Mouse (Mus musculus) urinary bladder, adult 18-20 months (tissue): ENCODE results near the gene Vwa8.

Source experiments
- DNase-seq, 2 experiments: peaks; one replicate each; pipeline ENCODE4 v3.0.0; 2022; ENCODE audit warnings: low spot score in 2 of 2, mixed read lengths in 2 of 2

Vwa8 gene

GRCm38 (mm10) chr14:79226056-79226455 is 377.2 kb downstream of the Vwa8 start:
- DNase-seq, result no peak

DNA sequence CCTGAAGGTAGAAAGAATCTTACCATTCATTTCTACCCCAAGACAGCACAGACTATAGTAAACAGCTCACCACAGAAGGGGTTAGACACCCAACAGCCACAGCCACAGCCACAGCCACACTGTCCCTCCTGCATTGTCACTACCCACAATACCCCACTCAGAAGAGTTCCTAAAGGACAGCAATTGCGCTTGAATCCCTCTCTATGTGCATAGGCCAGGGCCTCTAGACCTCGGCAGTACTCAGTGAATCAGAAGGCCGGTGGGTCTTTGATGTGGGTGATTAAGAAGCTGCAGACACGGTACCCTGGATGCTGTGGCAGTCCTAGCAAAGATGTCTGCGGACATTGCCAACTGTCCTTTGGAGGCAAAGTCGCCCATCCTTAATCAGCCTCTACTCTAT is 377.9 kb downstream of the Vwa8 start:
- no peak for DNase-seq

GRCm38 (mm10) chr14:79227955-79228354 is 379.1 kb downstream of the Vwa8 start:
- no peak for DNase-seq

DNA sequence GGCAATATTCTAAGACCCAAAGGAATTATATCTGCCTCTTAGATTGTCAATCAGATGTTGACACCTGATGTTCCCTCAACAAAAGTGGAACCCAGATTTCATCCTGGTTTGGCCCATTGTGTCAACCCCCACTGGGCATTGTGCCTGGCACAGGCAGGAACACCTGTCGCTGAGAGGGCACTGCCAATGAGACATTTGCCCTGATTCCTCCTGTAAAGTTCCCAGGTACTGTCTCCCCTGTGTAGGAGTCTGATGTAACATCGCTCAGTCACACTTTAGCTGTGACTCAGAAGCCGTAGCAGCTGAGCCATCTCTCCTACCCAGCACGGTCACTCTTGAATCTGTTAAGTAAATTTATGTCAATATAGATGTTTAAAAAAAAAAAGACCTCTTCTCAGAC is 382.8 kb downstream of the Vwa8 start:
- no peak for DNase-seq

GRCm38 (mm10) chr14:79233697-79234096 is 384.8 kb downstream of the Vwa8 start:
- no peak for DNase-seq

DNA sequence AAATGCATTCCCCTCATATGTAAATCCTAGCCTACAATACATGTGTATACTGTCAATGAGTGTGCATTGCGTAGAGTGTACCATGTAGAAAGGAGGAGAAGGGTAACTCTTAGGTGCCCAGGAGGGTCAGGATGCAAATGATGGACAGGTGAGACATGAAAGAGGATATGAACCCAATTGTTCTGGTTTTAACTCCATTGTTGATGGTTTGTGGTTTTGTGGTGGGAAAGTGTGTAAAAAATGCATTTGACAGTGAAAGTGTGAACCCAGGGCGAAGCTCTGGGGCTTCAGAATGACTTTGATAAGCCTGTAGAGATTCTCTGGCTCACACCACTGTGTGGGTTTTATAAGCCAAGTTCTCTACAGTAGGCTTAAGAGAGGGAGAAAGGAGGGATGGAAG is 385.7 kb downstream of the Vwa8 start:
- DNase-seq, result no peak

DNA sequence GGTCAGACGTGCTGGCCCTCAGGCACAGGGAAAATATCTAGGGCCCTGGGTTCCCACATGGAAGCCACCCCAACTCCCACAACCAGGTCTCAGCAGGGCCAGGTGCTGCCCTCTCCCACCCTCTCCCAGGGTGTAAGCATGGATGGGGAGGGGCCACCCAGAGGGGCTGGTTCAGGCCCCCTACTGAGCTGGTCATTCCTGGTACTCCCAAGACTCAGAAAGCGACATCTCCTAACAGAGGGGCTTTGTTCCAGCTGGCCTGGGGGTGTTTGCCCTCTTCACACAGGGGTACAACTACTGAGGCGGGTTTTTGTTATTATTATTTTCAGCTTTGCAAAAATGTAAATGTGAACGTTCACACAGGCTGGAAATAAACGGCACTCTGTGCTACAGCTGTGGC is 386.3 kb downstream of the Vwa8 start:
- DNase-seq, result no peak

GRCm38 (mm10) chr14:79236261-79236660 is 387.4 kb downstream of the Vwa8 start:
- DNase-seq, result no peak

DNA sequence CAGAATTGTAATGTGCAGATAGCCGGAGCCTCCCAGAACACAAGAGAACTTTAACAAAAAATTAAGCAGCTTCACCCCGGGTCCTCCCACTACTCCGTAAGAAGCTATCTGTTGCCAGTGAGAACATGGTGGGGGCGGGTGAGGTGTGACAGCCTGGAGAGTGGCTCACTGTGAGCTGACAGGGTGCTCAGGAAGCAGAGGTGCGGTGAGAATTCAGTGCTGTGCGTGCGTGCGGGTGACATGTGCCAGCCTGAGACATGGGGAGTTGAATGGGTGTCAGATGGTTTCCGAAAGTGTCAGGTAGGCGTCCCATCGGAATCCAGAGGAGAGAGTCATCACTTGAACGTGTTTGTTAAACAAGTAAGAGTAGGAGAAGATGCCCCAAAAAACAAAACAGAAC is 390.6 kb downstream of the Vwa8 start:
- DNase-seq, result no peak

GRCm38 (mm10) chr14:79241057-79241570 is 392.3 kb downstream of the Vwa8 start:
- DNase-seq, result no peak

DNA sequence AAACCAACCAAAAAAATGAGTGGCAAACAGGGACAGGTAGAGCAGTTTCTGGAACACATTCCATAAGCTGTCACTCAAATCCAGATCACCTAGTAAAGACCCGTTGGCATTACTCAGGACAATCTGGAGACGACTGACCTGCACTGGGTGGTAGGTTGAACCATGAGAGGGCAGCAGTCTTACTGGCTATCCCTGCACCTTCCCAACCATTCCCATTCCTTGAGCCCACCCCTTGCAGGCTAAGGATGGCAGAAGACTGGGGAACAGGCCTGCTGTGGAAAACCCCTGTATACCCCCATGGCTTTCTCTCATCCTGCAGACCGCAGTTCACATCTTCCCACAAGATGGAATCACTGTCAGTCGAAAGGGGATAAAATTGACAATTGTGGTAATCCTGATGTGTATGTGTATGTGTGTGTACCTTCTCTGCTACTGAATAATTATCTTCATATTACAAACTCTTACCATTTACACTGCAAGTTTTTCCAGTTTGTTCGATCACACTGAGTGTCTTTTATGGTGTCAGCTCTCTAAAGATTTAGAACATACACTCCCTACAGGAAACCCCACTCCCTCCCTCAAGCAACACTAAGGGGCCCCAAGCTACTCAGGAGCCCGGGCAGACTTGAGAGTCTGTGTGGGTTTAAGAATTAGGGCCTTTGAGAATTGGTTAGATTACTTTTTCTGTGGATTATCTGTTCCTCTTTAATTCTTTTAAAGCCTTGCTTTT is 393.0 kb downstream of the Vwa8 start:
- DNase-seq, result no peak

DNA sequence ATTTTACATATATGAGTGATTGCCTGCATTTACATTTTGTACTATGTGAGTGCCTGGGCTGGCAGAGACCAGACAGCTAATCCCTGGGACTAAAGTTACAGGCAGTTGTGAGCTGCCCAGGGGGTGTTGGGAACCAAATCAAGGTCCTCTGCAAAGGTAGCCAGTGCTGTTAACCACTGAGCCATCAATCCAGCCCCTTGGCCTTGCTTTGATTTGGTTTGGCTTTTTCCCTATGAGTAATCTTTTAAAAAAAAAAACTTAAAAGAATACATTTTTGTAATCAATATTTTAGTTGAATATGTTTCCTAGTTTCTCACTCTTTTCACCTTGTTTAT is 393.5 kb downstream of the Vwa8 start:
- no peak for DNase-seq

- no peak for DNase-seq
Measured at GRCm38 (mm10) chr14:79243038-79243883, 394.4 kb downstream of the Vwa8 start.

- DNase-seq, result no peak
Measured at GRCm38 (mm10) chr14:79244571-79244970, 395.7 kb downstream of the Vwa8 start.

DNA sequence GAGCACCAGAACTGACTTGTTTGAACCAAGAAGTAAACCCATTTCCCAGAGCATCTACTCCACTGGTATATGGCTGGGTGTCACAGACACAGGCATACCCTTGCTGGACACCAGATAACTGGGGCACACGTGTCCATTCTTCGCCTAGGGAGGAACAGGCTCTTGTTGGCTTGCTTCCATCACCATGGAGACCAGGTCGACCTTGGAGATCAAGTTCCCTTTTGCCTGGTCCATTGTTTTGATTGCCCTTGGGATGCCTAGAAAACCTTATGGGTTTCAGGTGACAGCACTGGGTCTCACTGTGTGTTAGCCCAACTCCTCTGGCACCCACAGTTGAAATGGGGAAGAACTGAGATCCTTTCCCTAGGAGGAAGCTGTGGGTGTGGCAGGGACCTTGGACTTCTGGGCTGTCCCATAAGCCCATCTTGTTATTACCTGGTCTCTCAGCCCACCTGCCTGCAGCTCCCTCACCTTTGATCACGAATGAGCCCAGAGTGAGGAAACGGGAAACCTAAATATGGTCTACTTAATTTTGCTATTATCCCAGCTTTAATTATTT is 403.0 kb downstream of the Vwa8 start:
- no peak for DNase-seq
